Mouse (Mus musculus): ENCODE measurements at regions not wholly inside any gene's neighbourhood (a gene's known extent, or its start where the extent isn't known, plus 50 kb on each side); places are given as distances from the start of the nearest gene placed in this dataset.
"Not testable (repeated sequence)": the region's sequence is repeated elsewhere in the genome, so short reads cannot be mapped to it uniquely, and the experiment has no call there.

DNA sequence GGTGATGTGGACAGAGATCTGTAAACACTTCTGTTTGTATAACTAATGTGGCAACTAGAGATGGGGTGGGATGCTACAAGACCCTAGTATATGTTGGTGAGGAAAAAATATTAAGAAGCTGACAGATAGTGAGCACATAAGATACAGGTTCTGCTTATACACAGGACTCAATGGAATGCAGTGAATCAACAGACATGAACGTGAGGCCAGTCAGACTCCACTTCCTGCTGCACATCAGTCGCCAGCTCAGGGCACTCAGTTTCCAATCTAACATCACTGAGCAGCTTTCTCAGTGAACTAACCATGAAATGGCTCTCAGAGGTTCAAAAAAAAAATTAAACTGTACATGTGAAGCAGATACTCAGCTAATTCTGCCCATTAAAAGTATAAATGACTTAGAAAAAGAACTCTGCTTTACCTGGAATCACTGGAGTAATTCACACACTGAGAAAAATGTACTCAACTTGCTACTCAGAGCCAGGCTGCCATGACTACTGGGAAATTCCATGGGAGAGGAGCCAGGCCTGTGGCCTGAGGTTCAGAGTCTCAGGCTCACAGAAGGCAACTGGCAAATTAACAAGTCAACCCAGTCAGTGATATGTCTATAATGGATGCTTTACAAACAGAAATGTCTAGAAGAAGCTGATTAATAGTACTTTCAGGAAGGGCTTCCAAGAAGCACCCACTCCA lies 170.9 kb upstream of the Tbl1xr1 start:
- 28% methylated on average over 2 of the region's 2 CpGs for WGBS

DNA sequence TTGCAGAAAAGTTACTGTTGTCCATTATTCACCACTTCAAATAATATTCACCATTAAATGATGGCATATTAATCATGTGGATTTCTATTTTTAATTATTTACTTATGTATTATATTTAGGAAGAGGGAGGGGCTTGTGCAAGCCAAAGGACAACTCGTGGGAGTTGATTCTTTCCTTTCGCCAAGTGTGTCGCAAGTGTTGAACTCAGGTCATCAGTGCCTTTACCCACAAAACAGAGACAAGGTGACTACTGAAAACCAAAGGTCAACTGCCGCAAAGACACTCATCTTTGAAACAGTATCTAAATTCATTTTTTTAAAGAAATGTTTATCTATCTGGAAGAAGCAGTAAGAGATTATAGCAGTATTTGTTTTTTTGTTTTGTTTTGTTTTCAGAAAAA lies 167.6 kb upstream of the Tbl1xr1 start:
- H3K4me3 ChIP-seq (ENCODE audit: low read length) = no peak overlapping the region
- H3K36me3 ChIP-seq (ENCODE audit: control insufficient read depth, insufficient read depth, low read length) = no peaks in the 10 kb centered on the region
- H3K27me3 ChIP-seq (replicated peaks; ENCODE audit: control insufficient read depth, insufficient read depth, low read length) = no peaks in the 10 kb centered on the region
- no peak overlapping the region for H3K9ac ChIP-seq (ENCODE audit: low read depth, low read length)
- no peaks in the 10 kb centered on the region for H3K4me1 ChIP-seq (ENCODE audit: control insufficient read depth, insufficient read depth, low read length)
- H3K27ac ChIP-seq (ENCODE audit: low read length) = no peak overlapping the region
- ATAC-seq = no peak
- no peak overlapping the region for H3K4me2 ChIP-seq (ENCODE audit: low read depth, low read length)
- H3K9me3 ChIP-seq (ENCODE audit: control insufficient read depth, low read length) = no peaks in the 10 kb centered on the region
- 90% methylated on average over 4 of the region's 4 CpGs for WGBS

More for the DNA sequence above, 170.9 kb upstream of the Tbl1xr1 start:
- Histone ChIP-seq H3K9ac (ENCODE audit: low read depth, low read length) (no peak overlapping the region), H3K27me3 (replicated peaks; ENCODE audit: control insufficient read depth, insufficient read depth, low read length) (no peaks in the 10 kb centered on the region), H3K9me3 (ENCODE audit: control insufficient read depth, low read length) (no peaks in the 10 kb centered on the region), H3K27ac (ENCODE audit: low read length) (no peak overlapping the region), H3K4me2 (ENCODE audit: low read depth, low read length) (no peak overlapping the region), H3K4me3 (ENCODE audit: low read length) (no peak overlapping the region), H3K36me3 (ENCODE audit: control insufficient read depth, insufficient read depth, low read length) (no peaks in the 10 kb centered on the region), H3K4me1 (ENCODE audit: control insufficient read depth, insufficient read depth, low read length) (no peaks in the 10 kb centered on the region)
- ATAC-seq = no peak

- H3K36me3 ChIP-seq (ENCODE audit: control insufficient read depth, insufficient read depth, low read length) = no peaks in the 10 kb centered on the region
- H3K4me3 ChIP-seq (ENCODE audit: low read length) = no peak overlapping the region
- no peak overlapping the region for H3K4me2 ChIP-seq (ENCODE audit: low read depth, low read length)
- no peaks in the 10 kb centered on the region for H3K9me3 ChIP-seq (ENCODE audit: control insufficient read depth, low read length)
- ATAC-seq = no peak
- H3K27me3 ChIP-seq (replicated peaks; ENCODE audit: control insufficient read depth, insufficient read depth, low read length) = no peaks in the 10 kb centered on the region
- 84% methylated on average over 1 of the region's 1 CpGs for WGBS
- no peak overlapping the region for H3K27ac ChIP-seq (ENCODE audit: low read length)
- no peaks in the 10 kb centered on the region for H3K4me1 ChIP-seq (ENCODE audit: control insufficient read depth, insufficient read depth, low read length)
- H3K9ac ChIP-seq (ENCODE audit: low read depth, low read length) = no peak overlapping the region
Measured at GRCm38 (mm10) chr3:21910080-21910479, 166.4 kb upstream of the Tbl1xr1 start.

- H3K4me2 ChIP-seq (ENCODE audit: low read depth, low read length) = no peak overlapping the region
- no peaks in the 10 kb centered on the region for H3K36me3 ChIP-seq (ENCODE audit: control insufficient read depth, insufficient read depth, low read length)
- H3K9me3 ChIP-seq (ENCODE audit: control insufficient read depth, low read length) = 0 out of 2 replicates have a peak, but pooled peaks cover 5% of the 10 kb centered on the region
- no peak for ATAC-seq
- no peaks in the 10 kb centered on the region for H3K4me1 ChIP-seq (ENCODE audit: control insufficient read depth, insufficient read depth, low read length)
- H3K27me3 ChIP-seq (replicated peaks; ENCODE audit: control insufficient read depth, insufficient read depth, low read length) = no peaks in the 10 kb centered on the region
- no peak overlapping the region for H3K4me3 ChIP-seq (ENCODE audit: low read length)
- H3K9ac ChIP-seq (ENCODE audit: low read depth, low read length) = no peak overlapping the region
- H3K27ac ChIP-seq (ENCODE audit: low read length) = no peak overlapping the region
Measured at GRCm38 (mm10) chr3:21911071-21911470, 165.4 kb upstream of the Tbl1xr1 start.

DNA sequence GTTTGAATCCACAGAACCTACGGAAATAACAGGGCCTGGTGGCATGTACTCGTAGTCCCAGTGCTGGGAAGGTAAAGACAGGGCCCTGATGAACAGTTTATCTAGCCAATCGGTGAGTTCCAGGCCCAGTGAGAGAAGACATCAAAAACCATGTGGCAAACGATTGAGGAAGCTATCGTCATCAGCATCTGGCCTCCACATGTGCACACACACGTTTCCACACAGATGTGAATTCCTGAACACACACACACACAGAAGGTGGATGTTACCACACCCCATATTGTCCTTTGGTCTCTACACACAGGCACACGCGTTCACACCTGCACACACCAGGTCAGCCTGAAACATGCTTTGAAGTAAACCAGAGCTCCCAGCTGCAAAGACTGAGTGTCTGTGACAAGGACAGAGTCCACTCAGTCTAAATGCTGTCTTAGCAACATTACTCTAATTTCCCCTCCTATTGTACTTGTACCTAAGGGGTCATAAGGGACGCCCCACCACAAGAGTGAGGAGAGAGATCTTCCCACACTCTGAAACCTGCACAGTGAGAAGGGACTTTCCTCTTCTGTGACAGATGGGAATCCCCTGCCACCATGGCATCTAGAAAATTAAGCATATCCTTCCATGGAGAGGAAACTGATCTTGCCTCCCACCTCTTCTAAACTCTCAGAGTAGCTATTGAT lies 159.1 kb upstream of the Tbl1xr1 start:
- no peak for ATAC-seq
- no peak overlapping the region for H3K9ac ChIP-seq (ENCODE audit: low read depth, low read length)
- 84% methylated on average over 9 of the region's 9 CpGs for WGBS
- no peaks in the 10 kb centered on the region for H3K36me3 ChIP-seq (ENCODE audit: control insufficient read depth, insufficient read depth, low read length)
- no peak overlapping the region for H3K27ac ChIP-seq (ENCODE audit: low read length)
- no peak overlapping the region for H3K4me3 ChIP-seq (ENCODE audit: low read length)
- H3K4me2 ChIP-seq (ENCODE audit: low read depth, low read length) = no peak overlapping the region
- H3K9me3 ChIP-seq (ENCODE audit: control insufficient read depth, low read length) = 0 out of 2 replicates have a peak, but pooled peaks cover 5% of the 10 kb centered on the region
- no peaks in the 10 kb centered on the region for H3K27me3 ChIP-seq (replicated peaks; ENCODE audit: control insufficient read depth, insufficient read depth, low read length)
- no peaks in the 10 kb centered on the region for H3K4me1 ChIP-seq (ENCODE audit: control insufficient read depth, insufficient read depth, low read length)

DNA sequence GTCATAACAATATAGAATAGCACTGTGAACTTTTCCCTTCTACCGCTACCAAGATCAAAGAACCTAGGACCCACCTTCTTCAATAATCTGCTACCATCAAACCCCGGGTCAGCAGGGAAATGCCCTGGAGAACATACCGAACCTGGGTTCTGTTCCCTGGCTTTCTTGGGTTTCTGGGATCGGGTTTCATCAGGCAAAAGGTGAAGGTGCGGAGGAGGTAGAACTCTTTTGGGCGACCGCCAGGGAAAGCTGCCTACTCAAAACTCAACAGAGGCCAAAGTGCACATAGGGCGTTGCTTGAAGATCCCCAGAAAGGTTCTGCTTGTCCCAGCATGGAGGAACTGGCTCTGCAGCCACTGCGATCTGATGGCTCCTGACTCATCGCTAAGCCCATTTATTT lies 158.0 kb upstream of the Tbl1xr1 start:
- 88% methylated on average over 10 of the region's 10 CpGs for whole genome bisulfite sequencing
- Histone ChIP-seq H3K27me3 (replicated peaks; ENCODE audit: control insufficient read depth, insufficient read depth, low read length) (no peaks in the 10 kb centered on the region), H3K4me1 (ENCODE audit: control insufficient read depth, insufficient read depth, low read length) (no peaks in the 10 kb centered on the region), H3K27ac (ENCODE audit: low read length) (no peak overlapping the region), H3K9me3 (ENCODE audit: control insufficient read depth, low read length) (0 out of 2 replicates have a peak, but pooled peaks cover 5% of the 10 kb centered on the region), H3K9ac (ENCODE audit: low read depth, low read length) (no peak overlapping the region), H3K36me3 (ENCODE audit: control insufficient read depth, insufficient read depth, low read length) (no peaks in the 10 kb centered on the region), H3K4me2 (ENCODE audit: low read depth, low read length) (no peak overlapping the region), H3K4me3 (ENCODE audit: low read length) (no peak overlapping the region)
- ATAC-seq = no peak

GRCm38 (mm10) chr3:21919931-21920330 lies 156.5 kb upstream of the Tbl1xr1 start:
- 93% methylated on average over 7 of the region's 7 CpGs for WGBS
- Histone ChIP-seq H3K4me2 (ENCODE audit: low read depth, low read length) (no peak overlapping the region), H3K9me3 (ENCODE audit: control insufficient read depth, low read length) (0 out of 2 replicates have a peak, but pooled peaks cover 5% of the 10 kb centered on the region), H3K4me3 (ENCODE audit: low read length) (no peak overlapping the region), H3K27me3 (replicated peaks; ENCODE audit: control insufficient read depth, insufficient read depth, low read length) (no peaks in the 10 kb centered on the region), H3K9ac (ENCODE audit: low read depth, low read length) (no peak overlapping the region), H3K4me1 (ENCODE audit: control insufficient read depth, insufficient read depth, low read length) (no peaks in the 10 kb centered on the region), H3K36me3 (ENCODE audit: control insufficient read depth, insufficient read depth, low read length) (no peaks in the 10 kb centered on the region), H3K27ac (ENCODE audit: low read length) (no peak overlapping the region)
- ATAC-seq = no peak

- H3K9me3 ChIP-seq (ENCODE audit: control insufficient read depth, low read length) = no peaks in the 10 kb centered on the region
- no peak for ATAC-seq
- H3K9ac ChIP-seq (ENCODE audit: low read depth, low read length) = no peak overlapping the region
Measured at GRCm38 (mm10) chr3:21931951-21932350, 144.5 kb upstream of the Tbl1xr1 start.

DNA sequence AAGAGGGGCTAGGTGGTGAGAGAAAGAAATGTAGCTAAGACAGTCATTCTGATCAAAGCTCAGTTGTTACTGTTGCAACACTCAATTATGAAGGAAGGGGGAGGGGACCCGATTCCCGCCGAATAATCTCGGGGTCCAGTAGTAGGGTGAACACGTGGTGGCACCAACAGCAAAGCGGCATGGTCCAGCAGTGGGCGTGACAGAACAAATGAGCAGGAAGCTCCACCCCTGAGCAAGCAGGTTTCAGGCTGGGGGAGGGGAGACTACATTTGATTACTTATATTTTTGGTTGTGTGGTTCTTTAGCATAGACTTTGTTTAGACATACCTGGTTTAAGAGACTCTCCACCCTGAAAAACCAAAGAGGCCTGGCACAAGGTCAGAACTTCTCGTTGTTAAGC lies 143.8 kb upstream of the Tbl1xr1 start:
- not testable (repeated sequence) for H3K9ac ChIP-seq (ENCODE audit: low read depth, low read length); H3K4me3 ChIP-seq (ENCODE audit: low read length); ATAC-seq; H3K27me3 ChIP-seq (replicated peaks; ENCODE audit: control insufficient read depth, insufficient read depth, low read length); H3K27ac ChIP-seq (ENCODE audit: low read length); H3K36me3 ChIP-seq (ENCODE audit: control insufficient read depth, insufficient read depth, low read length); H3K9me3 ChIP-seq (ENCODE audit: control insufficient read depth, low read length); H3K4me2 ChIP-seq (ENCODE audit: low read depth, low read length)
- WGBS = 86% methylated on average over 8 of the region's 8 CpGs
- H3K4me1 ChIP-seq (ENCODE audit: control insufficient read depth, insufficient read depth, low read length) = peaks cover 22% of the 10 kb centered on the region

More at GRCm38 (mm10) chr3:21931951-21932350, 144.5 kb upstream of the Tbl1xr1 start:
- H3K36me3 ChIP-seq (ENCODE audit: control insufficient read depth, insufficient read depth, low read length) = no peaks in the 10 kb centered on the region
- no peak overlapping the region for H3K27ac ChIP-seq (ENCODE audit: low read length)
- 88% methylated on average over 6 of the region's 6 CpGs for WGBS
- no peak overlapping the region for H3K4me3 ChIP-seq (ENCODE audit: low read length)
- H3K4me2 ChIP-seq (ENCODE audit: low read depth, low read length) = no peak overlapping the region
- peaks cover 20% of the 10 kb centered on the region for H3K4me1 ChIP-seq (ENCODE audit: control insufficient read depth, insufficient read depth, low read length)
- no peaks in the 10 kb centered on the region for H3K27me3 ChIP-seq (replicated peaks; ENCODE audit: control insufficient read depth, insufficient read depth, low read length)
